Mouse (Mus musculus): Measurements from ENCODE around the gene Rabgef1.

The Rabgef1 gene

DNA sequence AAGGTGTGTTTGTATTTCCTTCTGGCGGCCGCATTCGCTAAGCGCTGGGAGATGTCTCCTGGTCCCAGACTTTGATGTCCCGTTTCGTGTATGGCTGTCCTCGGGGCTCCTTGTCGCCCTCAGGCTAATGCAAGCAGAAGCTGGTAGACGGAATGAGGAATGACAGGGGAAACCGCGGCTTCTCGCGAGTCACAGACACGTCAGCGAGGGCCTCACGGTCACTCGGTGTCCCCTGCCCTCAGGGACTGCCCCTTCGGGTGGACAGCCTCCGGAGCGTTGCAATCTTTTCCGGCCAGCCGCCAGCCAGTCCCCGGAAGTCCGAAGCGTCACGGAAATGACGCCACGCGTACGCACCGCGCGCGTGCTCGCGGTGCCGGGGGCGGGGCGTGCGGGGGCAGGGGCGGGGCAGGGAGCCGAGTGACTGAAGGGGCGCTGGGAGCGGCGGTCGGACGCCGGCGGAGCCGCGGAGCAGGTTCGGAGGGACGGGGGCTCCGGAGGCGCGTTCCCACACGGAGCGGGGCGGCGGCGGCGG lies at the start of gene Rabgef1:
Gene Rabgef1 (plus strand): TSS at position 376 of the 532 bp plus-strand sequence.
- peak; percentile 72 to 85 for DNase-seq (ENCODE audit: low spot score in 2 of 2)

DNA sequence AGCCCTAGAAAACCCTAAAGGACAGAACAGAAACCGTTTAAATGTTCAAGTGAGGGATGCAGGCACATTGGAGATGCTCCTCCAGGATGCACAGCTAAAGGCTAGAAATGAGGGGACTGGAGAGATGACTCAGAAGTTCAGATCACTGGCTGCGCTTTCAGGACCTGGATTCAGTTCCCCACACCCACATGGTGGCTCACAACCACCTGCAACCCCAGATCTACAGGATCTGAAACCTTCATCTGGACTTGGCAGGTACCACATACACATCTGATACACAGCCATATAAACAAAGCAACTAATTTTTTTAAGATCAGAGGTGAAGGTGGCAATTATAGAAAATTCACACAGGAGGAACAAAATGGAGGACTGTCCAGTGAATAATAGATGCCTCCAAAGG lies 49.2 kb upstream of the Rabgef1 start:
- no peak for DNase-seq (ENCODE audit: low spot score in 2 of 2)

DNA sequence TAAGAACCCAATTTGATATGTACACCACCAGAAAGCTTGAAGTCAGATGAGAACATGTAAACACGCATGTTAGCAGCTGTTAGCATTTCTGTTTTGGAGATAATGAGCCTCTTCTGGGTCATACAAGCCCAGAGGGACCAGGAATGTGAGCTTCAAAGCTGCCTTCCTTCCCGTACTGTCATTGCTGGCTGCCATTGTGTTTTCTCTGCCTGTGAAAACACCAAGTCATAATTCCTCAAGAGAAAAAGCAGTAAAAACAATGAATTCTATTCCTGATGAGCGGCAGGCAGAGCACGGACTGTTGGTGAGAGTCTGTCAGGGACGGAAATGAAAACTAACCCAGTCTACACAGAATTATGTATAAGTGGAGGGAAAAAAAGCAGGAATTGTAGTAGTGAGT lies 47.3 kb upstream of the Rabgef1 start:
- no peak for DNase-seq (ENCODE audit: low spot score in 2 of 2)

DNA sequence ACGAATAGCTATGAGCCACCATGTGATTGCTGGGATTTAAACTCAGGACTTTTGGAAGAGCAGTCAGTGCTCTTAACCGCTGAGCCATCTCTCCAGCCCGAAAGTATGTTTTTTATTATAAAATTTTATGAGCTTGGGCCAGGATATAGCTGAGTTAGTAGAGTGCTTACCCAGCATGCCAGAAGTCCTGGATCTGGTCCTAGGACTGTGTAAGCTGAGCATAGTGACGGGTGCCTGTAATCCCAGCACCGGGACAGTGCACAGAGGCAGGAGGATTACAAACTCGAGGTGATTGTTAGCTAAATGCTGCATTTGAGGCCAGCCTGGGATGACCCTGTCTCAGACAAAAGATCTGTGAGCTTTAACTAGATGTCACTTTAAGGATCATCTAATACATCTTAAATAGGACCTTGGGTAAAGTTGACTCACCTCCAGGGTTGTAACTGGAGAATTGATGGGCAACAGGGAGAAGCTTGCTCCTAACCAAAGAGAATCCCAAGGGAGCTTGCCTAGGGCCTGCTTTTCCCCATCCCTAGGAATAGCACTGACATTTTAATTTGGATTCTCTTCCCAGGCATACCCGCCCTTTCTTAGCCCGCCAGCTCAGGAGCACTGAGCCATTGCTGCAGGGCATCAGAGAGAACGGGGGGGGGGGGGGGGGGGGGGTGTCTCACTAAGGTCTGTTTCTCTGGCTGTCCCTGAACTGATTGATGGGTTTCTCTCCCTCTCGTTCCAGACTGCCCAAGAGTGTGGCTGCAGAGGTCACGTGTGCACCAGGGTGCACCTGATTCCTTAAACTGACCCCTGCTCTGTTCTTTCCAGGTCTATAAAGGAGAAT lies 42.7 kb upstream of the Rabgef1 start:
- no peak for DNase-seq (ENCODE audit: low spot score in 2 of 2)

DNA sequence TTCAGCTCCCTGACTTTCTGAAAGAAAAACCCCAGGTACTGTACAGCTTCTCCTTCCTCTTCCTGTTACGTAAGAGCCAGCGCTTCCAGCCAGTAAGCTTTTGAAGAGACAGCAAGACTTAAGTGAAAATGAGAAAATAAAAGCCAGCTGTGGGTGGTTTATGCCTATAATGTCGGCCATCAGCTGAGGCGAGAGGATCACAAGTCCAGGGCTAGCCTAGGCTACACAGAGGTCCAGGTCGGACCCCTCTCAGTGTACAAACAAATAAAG lies 42.1 kb upstream of the Rabgef1 start:
- DNase-seq (ENCODE audit: low spot score in 2 of 2): no peak

DNA sequence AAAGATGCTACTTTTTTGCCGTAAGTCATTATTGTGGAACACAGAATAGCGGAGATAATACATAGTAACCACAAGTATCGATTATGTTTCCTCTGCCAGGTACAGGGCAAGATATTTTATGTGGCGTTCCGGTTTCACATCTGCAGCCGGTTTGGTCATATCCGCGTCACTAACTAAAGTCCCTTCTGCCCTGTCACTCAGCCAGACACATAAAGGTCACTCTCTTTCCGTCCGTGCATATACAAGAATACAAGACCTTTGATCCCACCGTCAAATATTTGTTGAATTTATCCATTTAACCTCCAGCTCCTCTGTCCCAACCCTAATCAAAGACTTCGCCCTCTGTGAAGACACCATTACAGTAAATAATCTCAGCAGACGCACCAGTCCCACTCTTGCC lies 35.0 kb upstream of the Rabgef1 start:
- no peak for DNase-seq (ENCODE audit: low spot score in 2 of 2)

DNA sequence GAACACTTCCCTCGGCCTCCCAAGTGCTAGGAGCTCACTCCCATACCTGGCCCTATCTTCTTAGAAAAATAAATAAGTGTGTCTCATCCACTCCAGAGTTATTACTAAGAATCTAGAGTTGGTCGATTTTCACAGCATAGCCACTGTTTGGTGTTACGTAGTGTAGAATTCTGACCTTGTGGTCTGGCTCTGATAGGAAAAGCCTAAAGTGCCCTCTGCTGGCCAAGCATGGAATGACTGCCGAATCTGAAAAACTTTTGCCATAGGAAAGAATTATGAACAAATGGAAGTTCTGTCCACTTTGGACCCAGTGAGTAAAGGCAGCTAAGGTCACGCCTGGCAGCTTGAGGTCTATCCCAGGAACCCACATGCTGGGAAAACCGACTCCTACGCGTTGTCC lies 32.2 kb upstream of the Rabgef1 start:
- peak; percentile 74 to 76 for DNase-seq (ENCODE audit: low spot score in 2 of 2)

DNA sequence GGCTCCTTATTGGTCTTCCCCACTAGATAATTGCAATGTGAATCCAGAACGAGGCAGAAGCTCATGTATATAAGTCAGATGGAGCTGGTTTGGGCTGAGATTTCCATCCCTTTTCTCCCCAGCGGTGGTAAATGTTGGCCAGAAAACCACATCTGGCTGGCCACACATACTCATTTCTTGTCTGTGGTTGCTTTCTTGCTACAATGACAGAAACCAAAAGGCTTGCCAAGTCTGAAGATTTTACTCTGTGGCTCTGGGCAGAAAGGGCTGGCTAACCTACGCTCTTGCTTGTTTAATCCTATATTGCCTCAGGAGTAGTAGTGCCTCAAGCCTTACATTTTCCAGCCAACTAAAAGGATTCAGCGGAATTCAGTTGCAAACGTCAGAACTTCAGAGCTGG lies 30.5 kb upstream of the Rabgef1 start:
- no peak for DNase-seq (ENCODE audit: low spot score in 2 of 2)

DNA sequence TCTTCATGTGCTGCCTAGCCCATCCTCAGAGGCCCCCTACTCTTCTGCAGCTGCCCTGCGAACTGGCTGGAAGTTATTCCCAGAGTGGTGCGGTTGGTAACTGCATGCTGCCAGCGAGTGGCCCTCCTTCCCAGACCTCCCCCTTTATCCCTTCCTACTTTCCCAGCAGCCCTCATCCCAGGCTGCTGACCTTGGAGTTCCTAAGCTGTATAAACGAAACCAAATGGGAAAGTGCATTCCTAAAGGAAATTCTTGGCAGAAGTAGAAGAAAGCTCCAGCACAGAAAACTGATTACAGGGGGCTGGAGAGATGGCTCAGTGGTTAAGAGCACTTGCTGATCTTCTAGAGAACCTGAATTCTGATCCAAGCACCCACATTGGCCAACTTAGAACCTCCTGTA lies 29.6 kb upstream of the Rabgef1 start:
- DNase-seq (ENCODE audit: low spot score in 2 of 2): no peak

DNA sequence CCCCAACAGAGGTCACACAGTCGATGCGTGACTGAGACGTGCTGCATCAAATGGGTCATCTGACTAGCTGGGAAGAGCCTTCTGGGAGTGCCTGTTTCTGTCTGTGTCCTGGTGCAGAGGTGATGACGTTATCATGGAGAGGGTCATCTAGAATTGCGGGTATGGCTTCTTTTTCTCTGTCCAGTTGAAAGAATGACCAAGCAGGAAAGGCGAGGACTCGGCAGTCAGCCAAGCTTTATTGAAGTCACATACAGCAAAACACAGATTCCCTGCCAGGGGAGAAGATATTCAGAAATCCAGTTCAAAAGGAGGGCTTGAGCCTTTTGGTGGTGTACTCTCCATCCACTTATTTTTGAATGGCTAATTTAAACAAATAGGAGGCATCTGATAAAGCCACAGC lies 28.5 kb upstream of the Rabgef1 start:
- DNase-seq (ENCODE audit: low spot score in 2 of 2): no peak

DNA sequence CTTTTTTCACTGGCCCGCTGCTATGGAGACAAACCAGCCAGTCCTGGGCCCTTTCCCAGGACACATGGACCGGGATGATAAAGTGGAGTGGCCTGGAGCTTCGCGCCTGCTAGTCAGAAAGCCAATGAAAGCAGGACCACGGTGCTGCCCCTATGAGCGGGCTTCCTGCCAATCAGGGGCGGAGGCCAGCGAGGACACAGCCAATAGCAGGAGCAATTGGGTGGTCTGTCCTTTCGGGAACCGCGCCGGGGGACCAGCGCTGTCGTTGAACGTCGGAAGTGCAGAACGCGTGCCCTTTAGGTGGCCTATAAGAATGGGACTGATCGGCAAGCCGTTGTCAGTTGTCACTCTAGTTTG lies 27.6 kb upstream of the Rabgef1 start:
- DNase-seq (ENCODE audit: low spot score in 2 of 2): peak in 1 of 2 experiments; percentile 59

DNA sequence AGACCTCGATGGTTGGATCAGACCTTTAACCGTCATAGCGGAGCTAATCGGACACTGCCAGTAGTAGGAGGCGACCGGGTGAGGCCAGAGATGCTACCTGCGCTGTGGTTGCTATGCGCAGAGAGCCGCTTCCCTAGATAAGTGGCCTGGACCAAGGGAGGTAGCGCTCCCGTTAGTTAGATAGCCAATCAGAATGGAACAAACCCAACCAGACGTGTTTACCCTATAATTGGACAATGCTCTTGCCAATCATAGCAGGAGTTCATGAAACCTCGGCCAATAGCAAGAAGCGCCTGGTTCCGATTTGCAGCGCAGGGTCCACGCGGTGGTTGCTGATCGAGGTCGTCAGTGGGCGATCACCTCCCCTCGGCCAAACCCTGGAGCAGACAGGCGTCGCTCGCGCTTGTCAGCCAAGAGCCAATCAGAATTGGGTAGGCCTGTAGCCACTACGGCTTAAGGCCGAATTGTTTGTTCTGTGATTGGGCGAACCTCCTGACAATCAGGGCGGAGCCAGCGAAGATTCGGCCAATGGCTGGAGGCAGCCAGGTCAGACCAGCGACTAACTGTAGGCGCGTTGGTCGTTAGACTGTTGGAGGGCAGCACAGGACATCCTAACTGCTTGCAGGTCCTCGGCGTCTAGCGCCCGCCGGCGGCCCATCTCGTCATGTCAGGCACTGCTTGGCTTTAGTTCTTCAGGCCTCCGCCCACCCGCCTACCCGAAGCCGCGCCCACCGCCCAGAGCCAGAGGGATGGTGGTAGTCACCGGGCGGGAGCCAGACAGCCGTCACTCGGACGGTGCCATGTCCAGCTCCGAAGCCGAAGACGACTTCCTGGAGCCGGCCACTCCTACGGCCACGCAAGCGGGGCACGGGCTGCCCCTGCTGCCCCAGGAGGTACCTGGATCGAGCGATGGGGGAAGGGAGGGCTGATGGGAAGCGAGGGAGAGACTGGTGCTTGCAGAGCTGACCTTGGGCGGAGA lies 27.0 kb upstream of the Rabgef1 start, which contains the start of gene Kctd7:
Gene Kctd7 (plus strand): TSS at position 528 of the 979 bp plus-strand sequence.
- DNase-seq (ENCODE audit: low spot score in 2 of 2): peak; percentile 91 to 96

DNA sequence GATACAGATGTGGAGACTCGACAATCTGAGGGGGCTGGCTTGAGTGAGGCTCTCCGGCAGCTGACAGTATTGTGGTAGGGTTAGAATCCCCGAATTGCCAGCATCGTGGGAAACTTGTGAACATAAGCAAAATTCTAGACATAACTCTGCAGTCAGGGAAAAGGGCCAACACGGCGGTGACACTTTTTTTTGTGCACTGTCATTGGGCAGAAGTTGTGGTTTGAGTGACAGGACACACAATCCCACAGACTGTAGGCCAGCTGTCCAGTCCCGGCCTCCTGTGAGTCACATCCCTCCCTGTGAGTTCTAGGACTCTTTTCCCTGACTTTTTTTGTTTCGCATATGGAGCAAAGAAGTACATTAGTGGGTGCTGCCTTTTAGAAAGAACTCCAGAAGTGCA lies 25.6 kb upstream of the Rabgef1 start:
- peak in 1 of 2 experiments; percentile 18 for DNase-seq (ENCODE audit: low spot score in 2 of 2)

DNA sequence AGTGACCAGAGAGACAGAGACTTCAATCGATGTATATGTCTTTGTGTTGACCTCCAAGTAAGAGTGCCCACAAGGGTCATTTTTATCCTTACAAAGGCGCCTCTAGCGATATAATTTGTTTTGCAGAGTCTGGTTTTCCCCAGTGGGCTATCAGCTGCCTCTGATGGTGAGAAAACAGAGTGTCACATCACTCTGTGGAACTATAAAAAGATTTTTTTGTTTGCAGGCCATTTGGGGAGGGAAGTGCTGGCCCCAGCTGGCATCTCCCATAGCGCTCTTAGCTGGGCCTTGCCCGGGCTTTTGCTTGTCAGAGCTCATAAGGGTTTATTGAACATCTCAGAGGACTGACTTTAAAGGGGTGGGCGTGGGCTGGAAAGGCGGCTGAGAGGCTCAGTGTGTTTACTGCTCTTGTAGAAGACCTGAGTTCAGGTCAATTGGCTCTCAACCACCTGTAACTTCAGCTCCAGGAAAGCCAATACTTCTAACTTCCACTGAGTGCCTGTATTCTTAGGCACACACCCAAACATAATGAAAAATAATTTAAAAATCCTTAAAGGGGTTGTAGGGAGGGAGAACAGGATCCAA lies 21.8 kb upstream of the Rabgef1 start:
- DNase-seq (ENCODE audit: low spot score in 2 of 2): no peak

DNA sequence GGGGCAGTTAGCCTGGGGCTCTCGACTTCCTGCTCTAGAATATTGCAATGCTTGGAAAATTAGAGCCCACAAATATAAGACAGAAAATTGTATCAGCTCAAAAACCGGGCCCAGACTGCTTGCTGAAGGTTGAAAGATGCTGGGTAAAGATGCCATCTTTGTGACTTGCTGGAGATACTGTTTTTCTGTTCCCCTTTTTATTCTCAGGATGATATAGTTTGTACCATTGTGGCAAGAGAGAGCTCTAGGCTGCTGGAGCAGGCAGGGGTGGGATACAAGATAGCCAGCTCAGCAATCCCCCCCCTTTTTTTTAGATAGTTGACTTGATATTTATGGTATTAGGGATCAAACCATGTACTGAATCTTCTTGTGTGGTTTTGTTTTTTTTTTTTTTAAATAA lies 17.3 kb upstream of the Rabgef1 start:
- no peak for DNase-seq (ENCODE audit: low spot score in 2 of 2)

DNA sequence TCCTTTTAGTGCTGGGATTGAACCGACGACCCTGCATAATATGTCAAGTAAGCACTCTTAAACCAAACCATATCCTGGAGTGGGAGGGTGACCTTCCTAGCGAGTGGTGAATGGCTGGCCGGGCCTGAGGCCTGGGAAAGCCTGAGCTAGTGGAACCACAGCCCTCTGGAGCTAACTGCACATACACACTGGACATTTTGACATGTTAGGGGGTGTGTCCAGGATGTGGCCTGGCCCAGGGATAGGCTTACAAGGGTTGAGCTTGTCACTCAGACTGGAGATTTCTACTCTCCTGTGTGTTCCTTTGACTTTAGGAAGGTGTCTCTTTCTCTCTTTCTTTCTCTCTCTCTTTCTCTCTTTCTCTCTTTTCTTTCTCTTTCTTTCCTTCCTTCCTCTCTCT lies 13.1 kb upstream of the Rabgef1 start:
- no peak for DNase-seq (ENCODE audit: low spot score in 2 of 2)

DNA sequence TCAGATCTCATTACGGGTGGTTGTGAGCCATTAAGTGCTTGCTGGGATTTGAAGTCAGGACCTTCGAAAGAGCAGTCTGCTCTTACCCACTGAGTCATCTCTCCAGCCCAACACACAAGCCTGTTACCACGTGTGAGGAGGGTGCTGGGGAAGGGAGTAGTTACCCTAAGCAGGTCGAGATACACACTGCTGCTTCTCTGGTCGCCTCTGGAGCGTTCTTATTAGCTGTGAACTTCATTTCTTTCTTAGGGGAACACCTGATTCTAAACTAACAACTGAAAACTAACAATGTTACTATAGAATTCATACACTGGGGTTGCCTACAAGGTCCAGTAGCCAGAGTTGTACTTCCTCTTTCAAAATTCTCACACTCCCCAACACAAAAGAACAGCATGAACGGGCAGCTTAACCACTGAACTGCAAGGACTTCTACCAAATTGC lies 11.8 kb upstream of the Rabgef1 start:
- DNase-seq (ENCODE audit: low spot score in 2 of 2): no peak

DNA sequence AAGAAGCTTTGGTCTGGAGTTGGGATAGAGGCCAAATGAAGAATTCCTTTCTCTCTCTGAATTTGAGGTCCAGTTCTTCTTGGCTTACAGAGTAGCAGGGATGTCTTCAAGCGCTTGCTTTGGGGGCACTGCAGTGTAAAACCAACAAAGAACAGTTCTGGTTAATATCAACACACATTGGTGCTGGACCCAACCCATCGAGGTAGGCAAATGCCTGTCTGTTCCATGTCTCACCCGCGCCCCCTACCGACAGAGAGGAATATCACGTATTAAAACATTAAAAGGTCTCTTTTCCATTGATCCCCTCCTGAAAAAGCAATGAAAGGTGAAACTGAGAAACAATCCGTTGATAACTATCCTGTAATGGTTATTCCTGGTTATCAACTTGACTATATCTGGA lies 7.9 kb upstream of the Rabgef1 start:
- DNase-seq (ENCODE audit: low spot score in 2 of 2): peak; percentile 62 to 71

DNA sequence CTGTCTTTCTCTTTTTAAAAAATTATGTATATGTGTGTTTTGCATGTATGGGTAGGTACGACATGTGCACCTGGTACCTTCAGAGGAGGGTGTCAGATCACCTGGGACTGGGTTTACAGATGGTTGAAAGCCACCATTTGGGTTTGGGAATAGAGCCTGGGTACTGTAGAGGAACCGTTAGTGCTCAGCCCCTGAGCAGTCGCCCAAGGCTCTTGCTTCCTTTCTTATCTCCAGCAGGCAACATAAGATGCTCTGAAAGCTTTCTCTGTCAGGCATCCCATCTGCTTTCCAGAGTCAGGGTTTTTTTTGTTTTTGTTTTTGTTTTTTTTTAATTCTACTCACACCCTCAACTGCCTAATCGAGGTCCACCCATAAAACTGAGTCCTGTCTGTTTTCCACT lies 6.4 kb upstream of the Rabgef1 start:
- DNase-seq (ENCODE audit: low spot score in 2 of 2): no peak

DNA sequence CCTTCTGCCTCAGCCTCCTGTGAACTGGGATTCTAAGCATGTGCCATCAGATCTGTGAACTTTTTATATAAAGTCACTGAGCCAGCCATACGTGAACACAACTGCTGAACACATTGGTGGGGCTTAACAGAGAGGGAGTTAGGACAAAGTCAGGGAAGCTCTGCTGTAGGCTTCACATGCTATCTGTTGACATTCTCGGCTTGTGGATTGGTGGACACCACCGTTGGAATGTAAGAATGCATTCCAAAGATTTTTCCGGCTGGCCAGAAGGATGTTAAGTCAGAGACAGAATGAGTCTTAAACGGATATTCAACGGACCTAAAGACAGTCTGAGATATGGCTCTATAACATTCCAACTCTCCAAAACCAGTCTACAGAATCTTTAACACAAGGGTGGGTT lies 2.5 kb upstream of the Rabgef1 start:
- DNase-seq (ENCODE audit: low spot score in 2 of 2): no peak

DNA sequence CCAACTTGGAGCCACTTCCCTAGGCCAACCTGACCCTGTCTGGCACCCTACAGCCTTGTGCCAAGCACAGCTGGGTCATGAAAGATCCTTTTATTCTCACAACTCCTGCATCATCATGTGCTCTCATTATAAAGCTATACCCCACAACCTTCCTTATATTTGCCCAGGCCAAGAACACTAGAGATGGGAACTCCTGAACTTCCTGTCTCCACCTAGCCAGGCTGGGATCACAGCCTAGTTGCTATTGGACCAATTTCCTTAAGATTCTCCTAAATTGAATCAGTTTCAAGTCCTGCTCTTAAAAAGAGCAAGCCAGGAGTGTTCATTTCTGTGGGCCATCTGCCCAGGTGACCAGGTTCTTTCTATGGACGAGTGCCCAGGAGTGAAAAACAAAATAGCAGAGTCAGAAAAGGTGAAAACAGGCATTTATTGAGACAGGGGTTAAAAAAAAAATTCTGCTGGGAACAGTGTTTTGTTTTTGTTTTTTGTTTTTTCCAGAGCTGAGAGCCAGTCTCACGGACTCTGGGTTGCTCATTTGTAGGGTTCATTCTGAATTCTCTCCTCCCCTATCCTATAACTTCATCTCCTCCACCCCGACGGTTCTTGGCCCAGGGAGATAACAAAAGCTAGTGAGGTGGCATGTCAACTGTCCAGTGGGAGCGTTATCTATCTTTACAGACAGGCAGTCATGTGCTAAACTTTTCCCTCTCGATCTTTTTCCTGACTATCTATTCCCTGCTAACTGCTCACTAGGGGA lies 754 bp upstream of the Rabgef1 start:
- no peak for DNase-seq (ENCODE audit: low spot score in 2 of 2)

Data from frontal cortex, postnatal 25 days (tissue).